Mouse (Mus musculus) forebrain, embryonic 15.5 days (tissue): Measurements from ENCODE around the gene Aqp3. TPM values are rescaled to one million over a fixed set of nuclear protein-coding genes. Genes with fewer than 3 reads are reported as not detected.
"Not testable (repeated sequence)": the region's sequence is repeated elsewhere in the genome, so short reads cannot be mapped to it uniquely, and the experiment has no call there.

Experiments
- ATAC-seq: fragments of 200-750 bp; cut with Nextera tagmentation; replicated peaks from 2 replicates; pipeline ENCODE4 v1.8.0; 2017; ENCODE audit warnings: mild to moderate bottlenecking, moderate TSS enrichment, moderate library complexity
- H3K27ac ChIP-seq: fragments of 300-500 bp; sonication (generic); replicated peaks from 2 replicates; pipeline ENCODE4 v1.5.1; 2015; ENCODE audit warnings: mild to moderate bottlenecking, inconsistent platforms
- H3K27me3 ChIP-seq: fragments of 300-500 bp; sonication (generic); 2 replicates; pipeline ENCODE4 v1.6.1; 2015; ENCODE audit warnings: inconsistent platforms
- H3K36me3 ChIP-seq: fragments of 300-500 bp; sonication (generic); 2 replicates; pipeline ENCODE4 v1.6.1; 2015; ENCODE audit warnings: mild to moderate bottlenecking, inconsistent platforms
- H3K4me1 ChIP-seq: fragments of 300-500 bp; sonication (generic); 2 replicates; pipeline ENCODE4 v1.6.1; 2015; ENCODE audit warnings: inconsistent platforms
- H3K4me2 ChIP-seq: fragments of 300-500 bp; sonication (generic); replicated peaks from 2 replicates; pipeline ENCODE4 v1.6.1; 2015; ENCODE audit warnings: mild to moderate bottlenecking, inconsistent platforms
- H3K4me3 ChIP-seq: fragments of 300-500 bp; sonication (generic); 2 replicates; pipeline ENCODE4 v1.5.1; 2015; ENCODE audit warnings: mild to moderate bottlenecking, inconsistent platforms
- H3K9ac ChIP-seq: fragments of 300-500 bp; sonication (generic); replicated peaks from 2 replicates; pipeline ENCODE4 v1.6.1; 2015; ENCODE audit warnings: mild to moderate bottlenecking, inconsistent platforms
- H3K9me3 ChIP-seq: fragments of 300-500 bp; sonication (generic); 2 replicates; pipeline ENCODE4 v1.6.1; 2016; ENCODE audit warnings: inconsistent platforms
- WGBS: fragments of 180-500 bp; shearing (Covaris S2); methylation state at CpG from one replicate; pipeline ENCODE4 v1.1.7; 2015; ENCODE audit warnings: mixed read lengths; 5-methylcytosine and 5-hydroxymethylcytosine counted together
- polyA plus RNA-seq: library from polyadenylated mRNA; unstranded; fragments of >200 nt; fragmentation: Nextera tagmentation; extraction: Ambion mirVana; gene quantifications from 2 replicates; pipeline ENCODE4 v1.2.1, GENCODE M21; 2015

Aqp3 gene
- polyA plus RNA-seq, 1 experiment from 2014 or later = 0.51 TPM

DNA sequence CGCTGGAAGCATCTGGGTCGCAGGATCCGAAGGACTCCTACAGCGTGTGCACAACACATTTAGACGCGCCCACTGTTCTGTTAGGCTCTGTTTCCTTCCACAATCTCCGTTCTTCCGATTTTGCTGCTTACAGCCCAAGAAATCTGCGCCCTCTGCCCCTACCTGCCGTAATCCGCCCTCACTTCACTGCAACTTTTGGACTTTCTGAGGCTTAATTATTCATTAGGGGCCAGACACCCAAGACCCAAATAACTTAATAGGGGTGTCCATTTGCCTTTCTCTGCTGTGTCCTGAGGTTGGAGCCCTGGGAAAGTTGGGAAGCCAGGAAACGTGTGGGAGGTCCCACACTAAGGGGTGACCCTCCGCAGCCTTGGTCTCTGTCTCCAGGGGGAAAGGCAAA, 602 bp downstream of the Aqp3 start:
- WGBS = 47% methylated on average over 13 of the region's 13 CpGs
- Histone ChIP-seq H3K4me3 (peak overlapping the region; percentile 47), H3K4me2 (no peak overlapping the region), H3K27ac (no peak overlapping the region), H3K9me3 (no peaks in the 10 kb centered on the region), H3K4me1 (peaks cover 13% of the 10 kb centered on the region), H3K27me3 (peaks cover 18% of the 10 kb centered on the region; the same call in 1 of the 2 replicates), H3K9ac (no peak overlapping the region), H3K36me3 (no peaks in the 10 kb centered on the region)
- ATAC-seq = 0 out of 2 replicates have a peak, but pooled peaks have one; percentile 4

DNA sequence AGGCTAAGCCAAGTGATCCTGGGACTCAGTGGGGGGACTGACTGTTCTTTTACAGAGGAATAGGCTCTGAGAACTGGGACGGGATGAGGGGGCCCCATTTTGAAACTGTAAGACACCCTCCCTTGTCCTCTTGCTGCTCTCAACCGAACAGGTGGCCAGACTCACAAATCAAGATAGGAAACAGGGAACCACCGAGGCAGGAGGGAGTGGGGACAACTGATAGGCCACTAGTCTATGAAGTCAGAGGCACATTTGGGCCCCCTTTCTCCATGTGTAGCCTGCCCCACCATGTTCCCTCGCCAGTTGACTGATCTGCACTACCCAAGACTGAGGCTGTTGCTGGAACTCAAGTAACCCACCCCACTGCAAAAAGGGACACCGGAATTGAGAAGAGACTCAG, 1.2 kb downstream of the Aqp3 start:
- no peak overlapping the region for H3K27ac ChIP-seq
- H3K4me3 ChIP-seq = no peak overlapping the region
- no peak overlapping the region for H3K9ac ChIP-seq
- no peaks in the 10 kb centered on the region for H3K9me3 ChIP-seq
- H3K36me3 ChIP-seq = no peaks in the 10 kb centered on the region
- peaks cover 13% of the 10 kb centered on the region for H3K4me1 ChIP-seq
- no peak for ATAC-seq
- 76% methylated on average over 5 of the region's 5 CpGs for WGBS
- no peak overlapping the region for H3K4me2 ChIP-seq
- peaks cover 18% of the 10 kb centered on the region; the same call in 1 of the 2 replicates for H3K27me3 ChIP-seq

DNA sequence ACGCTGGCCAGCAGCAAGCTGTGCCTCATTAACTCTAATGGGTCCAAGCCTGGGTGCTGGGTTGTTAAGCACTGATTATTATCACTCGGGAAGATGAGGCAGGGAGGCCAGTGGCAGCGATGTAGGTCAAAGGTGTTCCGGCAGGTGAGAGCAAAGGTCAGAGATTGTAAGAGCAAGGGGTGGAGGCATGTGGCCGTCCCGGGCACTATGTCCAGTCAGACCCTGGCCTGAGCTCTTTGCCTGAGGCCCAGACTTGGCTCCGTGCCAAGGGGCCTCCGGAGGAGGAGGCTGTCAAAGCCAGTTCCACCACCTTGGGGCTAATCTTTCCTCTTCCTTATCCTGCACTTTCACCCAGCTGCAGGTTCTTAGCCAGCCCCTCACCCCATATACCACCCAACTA, 1.8 kb downstream of the Aqp3 start:
- Histone ChIP-seq H3K4me1 (peaks cover 13% of the 10 kb centered on the region), H3K27me3 (peaks cover 18% of the 10 kb centered on the region; the same call in 1 of the 2 replicates), H3K9ac (no peak overlapping the region), H3K9me3 (no peaks in the 10 kb centered on the region), H3K4me3 (no peak overlapping the region), H3K4me2 (no peak overlapping the region), H3K27ac (no peak overlapping the region), H3K36me3 (no peaks in the 10 kb centered on the region)
- no peak for ATAC-seq
- 67% methylated on average over 8 of the region's 8 CpGs for WGBS

DNA sequence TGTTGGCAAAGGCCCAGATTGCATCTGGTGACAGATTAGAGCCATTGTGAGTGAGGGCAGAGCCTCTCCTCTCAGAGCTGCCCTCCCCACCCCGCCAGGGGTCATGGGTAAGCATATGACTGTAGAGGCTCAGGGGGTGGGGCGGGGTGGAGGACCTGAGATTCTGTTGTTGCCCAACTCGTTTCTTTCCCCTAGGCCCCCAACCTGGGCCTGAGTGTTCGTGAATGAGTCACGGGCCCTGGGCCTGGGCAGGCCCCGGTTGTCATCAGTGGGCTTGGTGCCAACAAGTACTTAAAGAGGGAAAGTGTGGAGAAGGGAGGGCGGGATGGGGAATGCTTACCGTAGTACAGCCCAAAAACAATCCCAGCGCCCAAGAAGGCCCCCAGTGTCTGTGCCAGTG, 3.6 kb downstream of the Aqp3 start:
- no peak overlapping the region for H3K4me2 ChIP-seq
- H3K9ac ChIP-seq = no peak overlapping the region
- no peaks in the 10 kb centered on the region for H3K9me3 ChIP-seq
- no peak for ATAC-seq
- no peaks in the 10 kb centered on the region for H3K36me3 ChIP-seq
- H3K27ac ChIP-seq = no peak overlapping the region
- WGBS = 55% methylated on average over 9 of the region's 9 CpGs
- peaks cover 18% of the 10 kb centered on the region; the same call in 1 of the 2 replicates for H3K27me3 ChIP-seq
- H3K4me3 ChIP-seq = no peak overlapping the region
- H3K4me1 ChIP-seq = peaks cover 13% of the 10 kb centered on the region

GRCm38 (mm10) chr4:41092958-41093357, 5.0 kb downstream of the Aqp3 start:
- H3K27ac ChIP-seq = no peak overlapping the region
- no peak for ATAC-seq
- H3K36me3 ChIP-seq = no peaks in the 10 kb centered on the region
- no peak overlapping the region for H3K4me2 ChIP-seq
- H3K9me3 ChIP-seq = no peaks in the 10 kb centered on the region
- H3K27me3 ChIP-seq = peaks cover 14% of the 10 kb centered on the region; the same call in 1 of the 2 replicates
- WGBS = 83% methylated on average over 1 of the region's 1 CpGs
- peaks cover 4% of the 10 kb centered on the region for H3K4me1 ChIP-seq
- H3K4me3 ChIP-seq = no peak overlapping the region
- no peak overlapping the region for H3K9ac ChIP-seq

- H3K4me2 ChIP-seq = no peak overlapping the region
- ATAC-seq = no peak
- 69% methylated on average over 3 of the region's 3 CpGs for WGBS
- no peaks in the 10 kb centered on the region for H3K9me3 ChIP-seq
- no peaks in the 10 kb centered on the region for H3K4me1 ChIP-seq
- no peak overlapping the region for H3K27ac ChIP-seq
- H3K4me3 ChIP-seq = no peak overlapping the region
- no peaks in the 10 kb centered on the region for H3K36me3 ChIP-seq
- 0 out of 2 replicates have a peak, but pooled peaks cover under 1% of the 10 kb centered on the region for H3K27me3 ChIP-seq
- no peak overlapping the region for H3K9ac ChIP-seq
Measured at GRCm38 (mm10) chr4:41091391-41091790, 6.6 kb downstream of the Aqp3 start.

DNA sequence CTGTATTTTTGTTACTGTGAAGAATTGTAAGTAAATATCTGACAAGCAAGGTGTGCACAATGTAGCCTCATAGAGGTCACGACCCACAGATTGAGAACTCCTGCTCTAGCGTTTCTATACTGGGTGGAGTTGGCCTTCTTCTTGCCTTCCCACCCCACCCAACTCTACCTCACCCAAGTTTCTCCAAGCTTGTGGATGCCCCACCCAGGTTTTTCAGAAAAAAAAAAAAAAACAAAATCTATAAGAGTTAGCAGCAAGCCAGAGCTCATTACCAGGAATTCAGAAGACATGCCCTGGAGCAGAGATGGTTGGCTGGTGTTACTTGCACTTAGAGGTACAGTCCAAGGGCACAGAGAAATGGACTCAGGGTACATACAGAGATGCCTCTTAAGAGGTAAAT, 8.3 kb downstream of the Aqp3 start:
- Histone ChIP-seq H3K27ac (no peak overlapping the region), H3K4me2 (no peak overlapping the region), H3K36me3 (no peaks in the 10 kb centered on the region), H3K4me3 (no peak overlapping the region), H3K9ac (no peak overlapping the region), H3K4me1 (no peaks in the 10 kb centered on the region), H3K9me3 (no peaks in the 10 kb centered on the region), H3K27me3 (no peaks in the 10 kb centered on the region)
- WGBS = 79% methylated on average over 2 of the region's 2 CpGs
- ATAC-seq = no peak

GRCm38 (mm10) chr4:41089189-41089588, 8.8 kb downstream of the Aqp3 start:
- H3K27me3 ChIP-seq = no peaks in the 10 kb centered on the region
- no peak overlapping the region for H3K27ac ChIP-seq
- H3K4me3 ChIP-seq = no peak overlapping the region
- H3K9ac ChIP-seq = no peak overlapping the region
- H3K4me2 ChIP-seq = no peak overlapping the region
- H3K4me1 ChIP-seq = no peaks in the 10 kb centered on the region
- H3K36me3 ChIP-seq = no peaks in the 10 kb centered on the region
- H3K9me3 ChIP-seq = no peaks in the 10 kb centered on the region
- 82% methylated on average over 4 of the region's 4 CpGs for WGBS
- ATAC-seq = no peak

DNA sequence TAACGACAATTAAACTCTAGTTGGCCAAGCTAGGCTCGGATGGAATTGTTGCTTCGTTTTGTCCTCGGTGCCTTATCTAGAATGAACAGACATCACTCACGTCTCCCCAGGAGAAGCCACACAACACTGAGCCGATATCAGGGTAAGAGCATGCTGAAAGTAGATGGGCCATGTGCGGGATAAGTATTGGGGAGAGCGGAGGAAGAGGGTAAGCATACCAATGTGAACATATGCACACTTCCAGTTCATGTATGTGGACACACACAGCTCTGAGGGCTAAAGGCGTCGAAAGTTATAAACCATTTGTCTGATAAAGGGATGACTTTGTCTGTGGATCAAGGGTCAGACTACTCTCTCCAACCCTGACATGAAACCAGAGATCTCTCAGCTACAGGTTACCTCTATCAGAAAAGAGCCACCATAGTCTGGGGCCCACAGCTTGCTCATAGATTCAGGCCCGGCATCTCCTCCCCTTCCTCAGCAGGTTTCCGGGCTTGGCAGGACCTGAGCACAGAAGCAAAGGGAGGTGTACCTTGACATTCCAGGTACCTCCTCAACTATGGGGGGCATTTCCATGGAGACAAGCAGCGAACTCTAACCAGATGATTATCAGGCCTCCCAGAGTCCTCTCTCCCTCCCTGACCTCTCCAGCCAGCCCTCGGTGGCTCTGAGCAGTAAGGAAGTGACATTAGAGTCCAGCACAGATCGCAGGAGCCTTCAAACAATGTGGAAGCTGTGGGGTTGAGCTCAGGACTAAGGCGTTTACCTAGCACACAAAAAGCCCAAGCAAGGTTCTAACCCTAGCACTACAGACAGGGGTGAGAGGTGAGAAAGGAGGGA, 10.3 kb downstream of the Aqp3 start:
- Histone ChIP-seq H3K9ac (no peak overlapping the region), H3K27me3 (no peaks in the 10 kb centered on the region), H3K9me3 (no peaks in the 10 kb centered on the region), H3K4me1 (no peaks in the 10 kb centered on the region), H3K27ac (no peak overlapping the region), H3K4me3 (no peak overlapping the region), H3K4me2 (no peak overlapping the region), H3K36me3 (no peaks in the 10 kb centered on the region)
- 89% methylated on average over 16 of the region's 16 CpGs for WGBS
- ATAC-seq = no peak

GRCm38 (mm10) chr4:41086947-41087346, 11.0 kb downstream of the Aqp3 start:
- H3K27me3 ChIP-seq = no peaks in the 10 kb centered on the region
- no peaks in the 10 kb centered on the region for H3K4me1 ChIP-seq
- no peaks in the 10 kb centered on the region for H3K36me3 ChIP-seq
- no peak overlapping the region for H3K4me3 ChIP-seq
- H3K9me3 ChIP-seq = no peaks in the 10 kb centered on the region
- 80% methylated on average over 9 of the region's 9 CpGs for WGBS
- no peak overlapping the region for H3K9ac ChIP-seq
- no peak overlapping the region for H3K4me2 ChIP-seq
- no peak for ATAC-seq
- H3K27ac ChIP-seq = no peak overlapping the region

- no peak overlapping the region for H3K4me3 ChIP-seq
- no peaks in the 10 kb centered on the region for H3K36me3 ChIP-seq
- no peak overlapping the region for H3K4me2 ChIP-seq
- H3K4me1 ChIP-seq = no peaks in the 10 kb centered on the region
- WGBS = 91% methylated on average over 4 of the region's 4 CpGs
- no peaks in the 10 kb centered on the region for H3K27me3 ChIP-seq
- no peak overlapping the region for H3K27ac ChIP-seq
- no peak for ATAC-seq
- no peak overlapping the region for H3K9ac ChIP-seq
- H3K9me3 ChIP-seq = no peaks in the 10 kb centered on the region
Measured at GRCm38 (mm10) chr4:41084819-41085218, 13.2 kb downstream of the Aqp3 start.

DNA sequence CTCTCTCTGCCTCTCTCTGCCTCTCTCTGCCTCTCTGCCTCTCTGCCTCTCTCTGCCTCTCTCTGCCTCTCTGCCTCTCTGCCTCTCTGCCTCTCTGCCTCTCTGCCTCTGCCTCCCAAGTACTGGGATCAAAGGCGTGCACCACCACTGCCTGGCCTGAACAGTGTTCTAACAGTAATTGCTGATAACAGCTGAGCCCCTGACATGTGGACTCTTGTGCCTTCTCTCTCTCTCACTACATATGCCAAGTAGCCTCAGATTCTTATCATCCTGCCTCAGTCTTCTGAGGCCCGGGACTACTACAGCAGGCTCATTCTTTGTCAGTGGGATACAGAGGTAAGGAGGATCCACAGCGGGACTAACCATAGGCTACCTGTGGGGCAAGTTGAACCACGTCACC, 15.2 kb downstream of the Aqp3 start:
- H3K9me3 ChIP-seq, H3K4me3 ChIP-seq, H3K27me3 ChIP-seq, ATAC-seq, H3K9ac ChIP-seq, H3K27ac ChIP-seq, H3K4me1 ChIP-seq, H3K4me2 ChIP-seq, H3K36me3 ChIP-seq: not testable (repeated sequence)
- 76% methylated on average over 4 of the region's 4 CpGs for WGBS

GRCm38 (mm10) chr4:41081733-41082132, 16.2 kb downstream of the Aqp3 start:
- Histone ChIP-seq H3K4me3 (no peak overlapping the region), H3K9me3 (no peaks in the 10 kb centered on the region), H3K36me3 (no peaks in the 10 kb centered on the region), H3K27me3 (no peaks in the 10 kb centered on the region), H3K4me1 (no peaks in the 10 kb centered on the region), H3K9ac (no peak overlapping the region), H3K4me2 (no peak overlapping the region), H3K27ac (no peak overlapping the region)
- ATAC-seq = no peak
- 76% methylated on average over 5 of the region's 5 CpGs for WGBS
